Mouse (Mus musculus) lung, postnatal 0 days (tissue): ENCODE measurements at regions not wholly inside any gene's neighbourhood (a gene's known extent, or its start where the extent isn't known, plus 50 kb on each side); places are given as distances from the start of the nearest gene placed in this dataset.

ENCODE experiments used
- CTCF ChIP-seq: IDR thresholded peaks from 2 replicates; pipeline ENCODE4 v1.5.1; 2016; ENCODE audit warnings: antibody characterized with exemption, mild to moderate bottlenecking
- EP300 ChIP-seq: IDR thresholded peaks from 2 replicates; pipeline ENCODE4 v1.6.1; 2016; ENCODE audit warnings: antibody characterized with exemption, mild to moderate bottlenecking, control low read depth

GRCm38 (mm10) chr5:75718511-75719225 lies 144.0 kb downstream of the Kit start:
- no peak for TF ChIP-seq EP300
- TF ChIP-seq CTCF: no peak
